Mouse (Mus musculus): ENCODE measurements around the gene Tpsb2.

Tpsb2 gene

GRCm38 (mm10) chr17:25397804-25398519 is 31.9 kb downstream of the Tpsb2 start:
- Histone ChIP-seq H3K36me3 (ENCODE audit: control insufficient read depth, insufficient read depth, low read length, poor library complexity, severe bottlenecking) (no peaks in the 10 kb centered on the region), H3K27me3 (ENCODE audit: control insufficient read depth, insufficient read depth, low read length, poor library complexity, severe bottlenecking) (no peaks in the 10 kb centered on the region)
- peak; percentile 78 for DNase-seq (ENCODE audit: low read depth, low spot score)

- DNase-seq (ENCODE audit: low read depth, low spot score) = no peak
- H3K27me3 ChIP-seq (ENCODE audit: control insufficient read depth, insufficient read depth, low read length, poor library complexity, severe bottlenecking) = no peaks in the 10 kb centered on the region
- no peaks in the 10 kb centered on the region for H3K36me3 ChIP-seq (ENCODE audit: control insufficient read depth, insufficient read depth, low read length, poor library complexity, severe bottlenecking)
Measured at GRCm38 (mm10) chr17:25398520-25398838, 32.4 kb downstream of the Tpsb2 start.

DNA sequence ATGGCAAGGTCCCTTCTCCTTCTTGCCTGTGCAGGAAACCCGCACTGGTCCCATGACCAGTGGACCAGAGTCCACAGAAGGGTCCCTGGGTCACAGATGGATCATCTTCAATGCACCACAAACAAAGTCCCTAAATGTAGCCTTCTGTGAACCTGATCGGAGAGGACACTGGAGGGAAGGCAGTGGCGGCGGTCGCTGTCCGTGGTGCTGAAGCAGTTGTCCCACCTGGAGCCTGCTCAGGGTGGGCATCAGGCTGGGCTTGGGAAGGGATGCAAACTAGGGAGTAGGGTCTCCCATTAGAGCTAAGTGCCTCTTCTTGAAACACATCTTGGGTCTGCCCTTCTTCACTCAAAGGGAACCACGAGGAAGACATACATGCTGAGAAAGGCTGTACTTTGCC is 34.3 kb downstream of the Tpsb2 start:
- Histone ChIP-seq H3K36me3 (ENCODE audit: control insufficient read depth, insufficient read depth, low read length, poor library complexity, severe bottlenecking) (no peaks in the 10 kb centered on the region), H3K27me3 (ENCODE audit: control insufficient read depth, insufficient read depth, low read length, poor library complexity, severe bottlenecking) (no peaks in the 10 kb centered on the region)
- peak; percentile 28 for DNase-seq (ENCODE audit: low read depth, low spot score)

DNA sequence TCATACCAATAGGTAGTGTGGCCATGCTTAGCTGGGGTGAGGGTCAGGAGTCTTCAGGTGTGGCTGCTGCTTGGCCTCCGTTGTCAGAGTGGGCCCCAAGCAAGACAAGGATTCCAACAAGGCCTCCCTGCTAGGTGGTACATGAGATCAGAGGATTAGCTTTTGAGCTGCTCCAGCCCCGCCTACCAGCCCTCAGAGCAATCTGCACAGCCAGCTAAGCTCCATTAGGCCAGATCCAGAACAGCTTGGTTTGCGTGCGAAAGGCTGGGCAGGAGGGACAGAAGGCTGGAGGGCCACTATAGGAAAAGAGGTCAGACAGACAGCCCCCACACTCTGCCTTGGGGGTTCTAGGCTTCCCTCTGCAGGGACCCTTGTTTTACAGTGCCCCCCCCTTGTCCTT is 35.4 kb downstream of the Tpsb2 start:
- H3K36me3 ChIP-seq (ENCODE audit: control insufficient read depth, insufficient read depth, low read length, poor library complexity, severe bottlenecking) = no peaks in the 10 kb centered on the region
- DNase-seq (ENCODE audit: low read depth, low spot score) = no peak

GRCm38 (mm10) chr17:25402224-25402623 is 36.1 kb downstream of the Tpsb2 start:
- Histone ChIP-seq H3K27me3 (ENCODE audit: control insufficient read depth, insufficient read depth, low read length, poor library complexity, severe bottlenecking) (no peaks in the 10 kb centered on the region), H3K36me3 (ENCODE audit: control insufficient read depth, insufficient read depth, low read length, poor library complexity, severe bottlenecking) (no peaks in the 10 kb centered on the region)
- no peak for DNase-seq (ENCODE audit: low read depth, low spot score)

More for the DNA sequence above, 35.4 kb downstream of the Tpsb2 start:
- H3K27me3 ChIP-seq (ENCODE audit: control insufficient read depth, insufficient read depth, low read length, poor library complexity, severe bottlenecking) = no peaks in the 10 kb centered on the region

DNA sequence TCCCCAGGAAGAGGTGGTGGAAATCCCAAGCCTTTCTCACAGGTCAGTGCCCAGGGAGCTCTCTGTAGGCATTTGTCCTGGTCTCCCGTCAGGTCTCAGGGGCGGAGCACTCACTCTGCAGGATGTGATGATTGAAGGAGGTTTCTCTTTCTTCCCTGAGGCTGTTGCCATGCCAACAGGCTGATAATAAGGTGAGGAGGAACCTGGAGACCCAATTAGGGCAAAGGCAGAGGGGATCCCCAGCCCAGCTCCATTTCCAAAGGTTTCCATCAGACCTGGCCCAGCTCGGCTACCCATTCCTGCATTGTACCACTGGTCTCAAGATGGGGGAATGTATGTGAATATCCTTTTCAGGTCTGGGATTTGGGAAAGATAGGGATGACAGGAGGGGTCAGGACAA is 38.1 kb downstream of the Tpsb2 start:
- H3K27me3 ChIP-seq (ENCODE audit: control insufficient read depth, insufficient read depth, low read length, poor library complexity, severe bottlenecking) = no peaks in the 10 kb centered on the region
- no peak for DNase-seq (ENCODE audit: low read depth, low spot score)
- H3K36me3 ChIP-seq (ENCODE audit: control insufficient read depth, insufficient read depth, low read length, poor library complexity, severe bottlenecking) = no peaks in the 10 kb centered on the region

DNA sequence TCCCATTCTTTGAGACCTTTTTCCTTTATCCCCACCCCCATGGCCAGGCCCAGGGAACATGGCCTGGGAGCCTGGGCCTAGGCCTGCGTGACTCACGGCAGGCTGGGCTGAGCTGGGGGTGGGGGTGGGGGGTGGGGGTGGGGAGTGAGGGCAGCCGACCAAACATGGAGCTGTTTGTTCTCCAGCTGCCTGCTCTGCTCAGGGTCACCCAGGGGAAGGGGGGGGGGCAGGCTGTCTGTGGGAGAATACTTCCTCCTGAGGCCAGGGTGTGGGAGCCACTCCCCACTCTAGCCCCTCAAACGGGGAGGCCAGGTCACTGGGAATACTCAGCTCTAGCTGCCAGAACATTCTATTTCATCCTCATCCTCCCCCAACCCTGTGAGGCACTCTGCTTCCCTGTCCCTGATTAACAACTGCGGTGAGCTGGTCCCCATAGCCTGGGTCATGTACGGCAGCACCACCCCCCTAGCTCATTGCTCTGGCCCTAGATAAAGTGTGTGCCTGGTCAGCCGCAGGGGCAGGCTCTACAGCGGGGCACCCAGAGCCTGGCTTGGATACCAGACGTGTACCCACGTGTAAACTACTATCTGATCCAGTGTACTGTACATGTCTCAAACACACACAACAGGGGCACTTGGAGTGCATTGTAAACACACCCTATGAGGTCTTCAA is 39.3 kb downstream of the Tpsb2 start:
- Histone ChIP-seq H3K27me3 (ENCODE audit: control insufficient read depth, insufficient read depth, low read length, poor library complexity, severe bottlenecking) (no peaks in the 10 kb centered on the region), H3K36me3 (ENCODE audit: control insufficient read depth, insufficient read depth, low read length, poor library complexity, severe bottlenecking) (no peaks in the 10 kb centered on the region)
- DNase-seq (ENCODE audit: low read depth, low spot score) = no peak

- H3K27me3 ChIP-seq (ENCODE audit: control insufficient read depth, insufficient read depth, low read length, poor library complexity, severe bottlenecking) = no peaks in the 10 kb centered on the region
- H3K36me3 ChIP-seq (ENCODE audit: control insufficient read depth, insufficient read depth, low read length, poor library complexity, severe bottlenecking) = no peaks in the 10 kb centered on the region
- no peak for DNase-seq (ENCODE audit: low read depth, low spot score)
Measured at GRCm38 (mm10) chr17:25406011-25406441, 39.9 kb downstream of the Tpsb2 start.

GRCm38 (mm10) chr17:25407352-25407751 is 41.2 kb downstream of the Tpsb2 start:
- no peaks in the 10 kb centered on the region for H3K36me3 ChIP-seq (ENCODE audit: control insufficient read depth, insufficient read depth, low read length, poor library complexity, severe bottlenecking)
- H3K27me3 ChIP-seq (ENCODE audit: control insufficient read depth, insufficient read depth, low read length, poor library complexity, severe bottlenecking) = no peaks in the 10 kb centered on the region
- no peak for DNase-seq (ENCODE audit: low read depth, low spot score)

GRCm38 (mm10) chr17:25408302-25408999 is 42.3 kb downstream of the Tpsb2 start:
- no peak for DNase-seq (ENCODE audit: low read depth, low spot score)

GRCm38 (mm10) chr17:25409621-25410020 is 43.5 kb downstream of the Tpsb2 start:
- Histone ChIP-seq H3K27me3 (ENCODE audit: control insufficient read depth, insufficient read depth, low read length, poor library complexity, severe bottlenecking) (no peaks in the 10 kb centered on the region), H3K36me3 (ENCODE audit: control insufficient read depth, insufficient read depth, low read length, poor library complexity, severe bottlenecking) (no peaks in the 10 kb centered on the region)
- DNase-seq (ENCODE audit: low read depth, low spot score) = no peak

More at GRCm38 (mm10) chr17:25408302-25408999, 42.3 kb downstream of the Tpsb2 start:
- Histone ChIP-seq H3K36me3 (ENCODE audit: control insufficient read depth, insufficient read depth, low read length, poor library complexity, severe bottlenecking) (no peaks in the 10 kb centered on the region), H3K27me3 (ENCODE audit: control insufficient read depth, insufficient read depth, low read length, poor library complexity, severe bottlenecking) (no peaks in the 10 kb centered on the region)

GRCm38 (mm10) chr17:25410180-25410579 is 44.1 kb downstream of the Tpsb2 start:
- no peaks in the 10 kb centered on the region for H3K27me3 ChIP-seq (ENCODE audit: control insufficient read depth, insufficient read depth, low read length, poor library complexity, severe bottlenecking)
- DNase-seq (ENCODE audit: low read depth, low spot score) = no peak
- H3K36me3 ChIP-seq (ENCODE audit: control insufficient read depth, insufficient read depth, low read length, poor library complexity, severe bottlenecking) = no peaks in the 10 kb centered on the region

DNA sequence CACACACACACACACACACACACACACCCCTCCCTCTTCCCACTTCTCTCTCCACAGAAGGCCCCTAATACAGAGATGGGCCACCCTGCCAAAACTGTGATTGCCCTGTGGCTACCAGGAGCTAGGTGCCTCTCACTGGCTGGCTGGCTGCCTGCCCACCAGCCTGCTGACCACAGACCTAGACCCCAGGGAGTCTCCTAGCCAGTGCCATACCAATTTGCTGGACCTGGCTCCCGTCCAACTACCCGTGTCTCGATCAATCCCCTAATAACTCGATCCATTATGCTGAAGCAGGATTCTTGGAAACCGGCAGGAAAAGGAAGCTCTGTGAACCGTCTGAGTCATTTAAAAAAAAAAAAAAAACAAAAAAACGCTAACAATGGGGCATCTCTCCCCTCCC is 44.7 kb downstream of the Tpsb2 start:
- no peak for DNase-seq (ENCODE audit: low read depth, low spot score)
- Histone ChIP-seq H3K27me3 (ENCODE audit: control insufficient read depth, insufficient read depth, low read length, poor library complexity, severe bottlenecking) (no peaks in the 10 kb centered on the region), H3K36me3 (ENCODE audit: control insufficient read depth, insufficient read depth, low read length, poor library complexity, severe bottlenecking) (no peaks in the 10 kb centered on the region)

DNA sequence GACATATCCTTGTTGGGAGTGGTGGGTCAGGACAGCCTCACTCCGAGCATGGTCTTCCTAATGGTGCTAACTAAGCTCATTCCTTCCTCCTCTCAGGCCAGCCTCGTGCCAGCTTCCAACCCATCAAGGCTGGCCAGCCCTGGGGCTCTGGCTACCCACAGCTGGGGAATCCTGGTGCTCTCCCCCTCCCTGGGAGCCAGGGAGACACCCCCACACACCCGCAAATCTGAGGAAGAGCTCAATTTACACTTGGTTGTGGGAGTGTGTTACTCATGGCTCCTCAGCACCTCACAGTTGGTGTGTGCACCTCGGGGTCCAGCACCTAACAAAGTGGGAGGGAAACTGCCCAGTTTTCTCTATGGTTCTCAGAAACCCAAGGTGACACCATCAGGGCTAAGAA is 45.1 kb downstream of the Tpsb2 start:
- Histone ChIP-seq H3K27me3 (ENCODE audit: control insufficient read depth, insufficient read depth, low read length, poor library complexity, severe bottlenecking) (no peaks in the 10 kb centered on the region), H3K36me3 (ENCODE audit: control insufficient read depth, insufficient read depth, low read length, poor library complexity, severe bottlenecking) (no peaks in the 10 kb centered on the region)
- DNase-seq (ENCODE audit: low read depth, low spot score) = no peak

DNA sequence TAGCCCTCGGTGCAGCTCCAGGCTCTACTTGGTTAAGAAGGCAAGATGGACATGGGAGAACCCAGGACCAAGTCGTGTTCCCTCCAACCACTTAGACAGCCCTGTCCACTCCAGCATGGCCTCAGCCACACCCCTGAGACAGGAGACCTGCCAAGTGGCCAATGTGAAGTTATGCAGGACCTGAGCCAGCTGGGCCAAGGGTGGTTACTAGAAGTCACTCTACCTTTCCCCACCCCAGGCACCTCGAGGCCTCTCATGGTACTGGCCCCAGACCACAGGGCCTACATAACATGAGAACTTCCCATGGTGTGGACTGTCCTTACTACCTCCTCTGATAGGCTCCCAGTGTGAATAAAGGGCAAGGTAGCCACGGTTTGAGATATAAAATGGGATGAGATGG is 48.1 kb downstream of the Tpsb2 start:
- H3K36me3 ChIP-seq (ENCODE audit: control insufficient read depth, insufficient read depth, low read length, poor library complexity, severe bottlenecking) = no peaks in the 10 kb centered on the region
- no peaks in the 10 kb centered on the region for H3K27me3 ChIP-seq (ENCODE audit: control insufficient read depth, insufficient read depth, low read length, poor library complexity, severe bottlenecking)
- no peak for DNase-seq (ENCODE audit: low read depth, low spot score)
